Mouse (Mus musculus) limb, embryonic 11.5 days (tissue): Measurements from ENCODE around the gene Heatr6. TPM values are rescaled to one million over a fixed set of nuclear protein-coding genes. Genes with fewer than 3 reads are reported as not detected.

Experiments
- ATAC-seq: fragments of 200-750 bp; cut with Nextera tagmentation; 2 replicates; pipeline ENCODE4 v1.8.0; 2017; ENCODE audit warnings: low read depth; ENCODE audit not compliant: insufficient number of reproducible peaks, low FRiP score, low TSS enrichment
- DNase-seq: peaks from one replicate; pipeline ENCODE4 v3.0.0-alpha.2; 2015; ENCODE audit warnings: low spot score
- H3K27ac ChIP-seq: fragments of 300-500 bp; sonication (generic); replicated peaks from 2 replicates; pipeline ENCODE4 v1.5.1; 2014; ENCODE audit warnings: low read depth, mild to moderate bottlenecking, low read length
- H3K27me3 ChIP-seq: fragments of 300-500 bp; sonication (generic); 2 replicates; pipeline ENCODE4 v1.6.1; 2014; ENCODE audit warnings: mild to moderate bottlenecking, low read length, mixed read lengths; ENCODE audit not compliant: control insufficient read depth, insufficient read depth
- H3K36me3 ChIP-seq: fragments of 300-500 bp; sonication (generic); 2 replicates; pipeline ENCODE4 v1.6.1; 2014; ENCODE audit warnings: mild to moderate bottlenecking, low read length, moderate library complexity, mixed read lengths; ENCODE audit not compliant: control insufficient read depth, insufficient read depth
- H3K4me1 ChIP-seq: fragments of 300-500 bp; sonication (generic); 2 replicates; pipeline ENCODE4 v1.6.1; 2014; ENCODE audit warnings: low read length, mixed read lengths; ENCODE audit not compliant: control insufficient read depth, insufficient read depth
- H3K4me2 ChIP-seq: fragments of 300-500 bp; sonication (generic); 2 replicates; pipeline ENCODE4 v1.6.1; 2014; ENCODE audit warnings: low read depth, mild to moderate bottlenecking, moderate library complexity; ENCODE audit not compliant: severe bottlenecking
- H3K4me3 ChIP-seq: fragments of 300-500 bp; sonication (generic); 2 replicates; pipeline ENCODE4 v1.5.1; 2014; ENCODE audit warnings: low read depth, low read length
- H3K9ac ChIP-seq: fragments of 300-500 bp; sonication (generic); 2 replicates; pipeline ENCODE4 v1.6.1; 2014; ENCODE audit warnings: mild to moderate bottlenecking, low read length
- H3K9me3 ChIP-seq: fragments of 300-500 bp; sonication (generic); 2 replicates; pipeline ENCODE4 v1.6.1; 2016; ENCODE audit warnings: low read length; ENCODE audit not compliant: control insufficient read depth
- WGBS: fragments of 180-500 bp; shearing (Covaris S2); extraction: QIAGEN DNeasy Blood & Tissue Kit; methylation state at CpG from one replicate; pipeline ENCODE4 v1.1.7; 2014; 5-methylcytosine and 5-hydroxymethylcytosine counted together
- polyA plus RNA-seq: library from polyadenylated mRNA; unstranded; fragments of >200 nt; fragmentation: Nextera tagmentation; extraction: Ambion mirVana; gene quantifications from 2 replicates; pipeline ENCODE4 v1.2.1, GENCODE M21; 2014

Gene Heatr6
- polyA plus RNA-seq: 26.9 and 30.5 TPM in 2 replicates

DNA sequence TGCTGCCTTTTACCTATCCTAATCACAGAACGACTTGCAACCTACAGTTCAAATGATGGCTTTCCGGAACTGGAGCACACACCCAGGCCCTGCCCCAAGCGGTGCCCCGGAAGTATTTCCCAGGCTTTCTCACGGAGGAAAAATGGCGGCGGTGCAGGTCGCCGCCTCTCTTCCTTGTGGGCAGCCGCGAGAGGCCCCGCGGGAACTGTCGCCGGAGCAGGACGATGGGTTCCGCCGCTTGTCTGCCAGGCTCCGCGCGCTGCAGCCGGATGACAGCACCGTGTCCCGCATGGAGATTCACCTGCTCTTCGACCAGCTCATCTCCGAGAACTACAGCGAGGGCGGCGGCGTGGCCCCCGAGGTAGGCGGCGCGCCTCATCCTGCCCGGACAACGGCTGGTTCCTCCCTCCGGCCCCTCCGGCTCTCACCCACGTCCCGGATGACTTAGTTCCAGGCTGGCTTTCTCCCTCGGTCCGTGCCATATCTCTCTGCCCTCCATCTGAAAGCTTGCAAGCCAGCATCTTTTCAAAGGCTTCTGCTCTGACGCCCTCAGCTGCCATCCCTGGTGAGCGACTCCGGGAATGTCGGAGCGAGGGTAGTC, at the start of gene Heatr6:
TSS of gene Heatr6 (plus strand) at position 116 of the 601 bp plus-strand sequence.
- DNase-seq: peak; percentile 93
- Histone ChIP-seq H3K4me3 (peak within 1 kb of the TSS; percentile 78), H3K4me1 (peaks cover 6% of the 10 kb centered on the region; the same call in 1 of the 2 replicates), H3K27me3 (no peaks in the 10 kb centered on the region), H3K4me2 (peak within 1 kb of the TSS; percentile 64), H3K9ac (peak within 1 kb of the TSS; percentile 82), H3K36me3 (peaks cover 7% of the 10 kb centered on the region; the same call in 1 of the 2 replicates), H3K9me3 (no peaks in the 10 kb centered on the region), H3K27ac (peak within 1 kb of the TSS; percentile 59; the same call in 1 of the 2 replicates)
- peak; percentile 84 for ATAC-seq
- WGBS: under 1% methylated on average over 47 of the region's 47 CpGs

- no peak for ATAC-seq
These were observed 49.8 kb upstream of the Heatr6 start, which contains the start of gene Wfdc17 for GRCm38 (mm10) chr11:83703705-83704104. Gene Wfdc17 (plus strand): TSS chr11:83703991.

DNA sequence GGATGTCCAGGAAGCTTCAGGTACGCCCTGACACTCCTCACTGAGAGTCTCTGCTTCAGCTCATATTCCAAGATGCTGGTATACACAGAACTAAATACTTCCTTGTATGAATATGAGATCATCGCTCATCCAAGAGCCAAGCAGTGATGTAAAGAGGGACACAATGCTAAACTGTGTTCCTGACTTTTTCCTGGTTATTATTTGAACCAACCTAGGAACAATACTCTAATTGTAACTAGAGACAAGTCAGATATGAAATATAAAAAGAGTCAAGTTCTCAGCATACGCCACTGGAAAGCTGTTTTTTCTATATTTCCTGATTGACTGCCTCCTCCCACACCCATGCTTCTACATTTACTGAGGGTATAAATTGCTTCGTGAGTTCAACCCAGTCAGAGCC, 44.8 kb upstream of the Heatr6 start, which contains the start of gene Wfdc18:
TSS of gene Wfdc18 (plus strand) at position 301 of the 400 bp plus-strand sequence.
- ATAC-seq (no peak), DNase-seq (no peak)
- no peak within 1 kb of the TSS for H3K4me3 ChIP-seq
- WGBS: 81% methylated on average over 4 of the region's 4 CpGs
- no peaks in the 10 kb centered on the region for H3K27me3 ChIP-seq
- H3K9ac ChIP-seq: no peak within 1 kb of the TSS
- no peak within 1 kb of the TSS for H3K4me2 ChIP-seq
- H3K9me3 ChIP-seq: no peaks in the 10 kb centered on the region
- no peaks in the 10 kb centered on the region for H3K4me1 ChIP-seq
- no peaks in the 10 kb centered on the region for H3K36me3 ChIP-seq
- no peak within 1 kb of the TSS for H3K27ac ChIP-seq

More at GRCm38 (mm10) chr11:83703705-83704104, 49.8 kb upstream of the Heatr6 start, which contains the start of gene Wfdc17:
- 25% methylated on average over 1 of the region's 1 CpGs for WGBS
- Histone ChIP-seq H3K9ac (no peak within 1 kb of the TSS), H3K4me2 (no peak within 1 kb of the TSS), H3K9me3 (no peaks in the 10 kb centered on the region), H3K27me3 (no peaks in the 10 kb centered on the region), H3K4me3 (no peak within 1 kb of the TSS), H3K36me3 (no peaks in the 10 kb centered on the region), H3K27ac (no peak within 1 kb of the TSS), H3K4me1 (no peaks in the 10 kb centered on the region)
- no peak for DNase-seq

DNA sequence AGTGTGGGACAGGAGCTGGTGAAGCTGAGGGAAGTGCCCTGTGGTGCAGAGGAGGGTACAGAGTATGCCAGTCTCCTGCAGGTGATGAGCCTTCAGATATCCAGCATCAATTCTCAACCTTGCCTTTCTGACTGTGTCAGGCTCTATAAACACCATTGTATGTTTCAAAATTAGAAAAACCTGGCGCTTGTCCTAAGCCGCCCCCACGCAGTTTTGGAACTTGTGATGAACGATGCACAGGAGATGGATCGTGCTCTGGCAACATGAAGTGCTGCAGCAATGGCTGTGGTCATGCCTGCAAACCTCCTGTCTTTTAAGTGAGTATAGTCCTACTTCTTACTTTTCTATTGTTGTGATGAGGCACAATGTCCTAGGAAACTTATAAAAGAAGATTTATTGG, 43.8 kb upstream of the Heatr6 start:
- Histone ChIP-seq H3K4me1 (no peaks in the 10 kb centered on the region), H3K4me3 (no peak overlapping the region), H3K36me3 (no peaks in the 10 kb centered on the region), H3K27me3 (no peaks in the 10 kb centered on the region), H3K9ac (no peak overlapping the region), H3K4me2 (no peak overlapping the region), H3K9me3 (no peaks in the 10 kb centered on the region), H3K27ac (no peak overlapping the region)
- DNase-seq: no peak
- WGBS: 87% methylated on average over 5 of the region's 5 CpGs
- no peak for ATAC-seq

DNA sequence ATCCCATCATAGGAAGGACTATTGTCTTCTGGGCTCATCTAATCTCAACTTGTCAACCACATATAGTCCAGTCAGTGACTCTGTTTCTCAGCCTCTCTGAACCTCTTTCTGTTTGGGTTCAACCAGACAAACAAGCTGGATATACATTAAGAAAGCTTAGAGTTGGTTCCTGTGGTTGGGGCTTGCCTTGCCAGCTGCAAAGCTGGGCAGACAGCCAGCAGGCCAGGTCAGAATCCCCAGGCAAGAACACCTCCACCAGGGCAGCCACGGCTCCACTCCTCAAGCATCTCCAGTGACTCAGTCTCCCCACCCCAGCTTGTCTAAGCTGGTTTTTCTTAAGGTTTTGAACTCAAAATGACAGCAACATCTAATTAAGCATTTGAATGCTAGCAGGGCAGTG, 40.8 kb upstream of the Heatr6 start:
- H3K27ac ChIP-seq: no peak overlapping the region
- H3K9me3 ChIP-seq: no peaks in the 10 kb centered on the region
- H3K4me1 ChIP-seq: no peaks in the 10 kb centered on the region
- H3K4me3 ChIP-seq: no peak overlapping the region
- DNase-seq (no peak), ATAC-seq (no peak)
- no peak overlapping the region for H3K4me2 ChIP-seq
- H3K27me3 ChIP-seq: no peaks in the 10 kb centered on the region
- H3K9ac ChIP-seq: no peak overlapping the region
- H3K36me3 ChIP-seq: no peaks in the 10 kb centered on the region
- 82% methylated on average over 1 of the region's 1 CpGs for WGBS

DNA sequence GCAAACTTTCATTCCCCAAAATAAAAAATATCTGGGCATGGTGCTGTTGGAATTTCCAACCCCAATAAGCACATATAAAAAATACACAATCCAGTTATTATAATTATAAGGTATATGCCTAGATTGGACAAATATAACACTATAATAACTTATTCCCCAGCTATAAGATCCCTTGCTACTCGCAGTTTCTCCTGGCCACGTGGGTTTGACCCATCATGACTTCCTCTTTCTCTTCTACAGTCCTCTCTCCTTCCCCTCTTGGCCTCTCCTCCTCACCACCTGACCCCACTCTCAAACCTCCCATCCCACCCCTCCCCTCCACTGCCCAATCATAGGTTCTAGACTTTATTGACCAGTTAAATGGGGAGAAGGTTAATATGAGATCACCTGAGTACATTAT, 39.6 kb upstream of the Heatr6 start:
- 82% methylated on average over 2 of the region's 2 CpGs for WGBS

DNA sequence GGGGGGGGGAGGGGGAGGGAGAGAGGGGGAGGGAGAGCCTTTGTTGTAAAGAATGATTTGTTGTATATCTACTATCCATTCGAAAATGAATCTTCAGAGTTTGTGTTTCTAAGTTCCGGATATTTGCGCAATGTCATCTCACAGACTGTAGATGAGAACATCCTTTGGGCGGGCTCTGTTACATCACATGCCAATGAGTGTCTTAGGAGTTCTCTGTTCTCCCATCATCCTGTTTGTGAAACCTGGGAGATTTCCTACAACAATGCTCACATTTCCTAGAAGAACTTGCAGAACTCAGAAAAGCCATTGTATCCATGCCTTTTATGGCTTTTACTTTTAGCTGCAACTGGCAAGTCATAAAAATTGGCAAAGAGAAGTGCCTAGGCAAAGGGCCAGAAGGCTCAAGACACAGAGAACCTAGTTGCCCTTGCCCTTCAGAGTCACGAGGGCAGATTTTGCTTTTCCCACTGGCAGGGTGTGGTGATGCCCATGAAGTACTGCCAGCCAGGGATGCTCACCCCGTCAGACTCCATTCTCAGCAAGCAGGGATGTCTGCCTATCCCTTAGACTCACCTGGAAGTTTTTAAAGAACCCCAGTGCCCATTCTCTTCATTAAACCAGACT, 36.3 kb upstream of the Heatr6 start:
- H3K4me2 ChIP-seq: no peak overlapping the region
- H3K4me1 ChIP-seq: no peaks in the 10 kb centered on the region
- H3K4me3 ChIP-seq: no peak overlapping the region
- WGBS: 89% methylated on average over 6 of the region's 6 CpGs
- H3K9ac ChIP-seq: no peak overlapping the region
- H3K36me3 ChIP-seq: no peaks in the 10 kb centered on the region
- H3K9me3 ChIP-seq: no peaks in the 10 kb centered on the region
- no peaks in the 10 kb centered on the region for H3K27me3 ChIP-seq
- ATAC-seq: no peak
- no peak for DNase-seq
- no peak overlapping the region for H3K27ac ChIP-seq

More for the DNA sequence above, 39.6 kb upstream of the Heatr6 start:
- ATAC-seq: no peak
- no peak for DNase-seq
- Histone ChIP-seq H3K27me3 (no peaks in the 10 kb centered on the region), H3K4me2 (no peak overlapping the region), H3K4me1 (no peaks in the 10 kb centered on the region), H3K27ac (no peak overlapping the region), H3K36me3 (no peaks in the 10 kb centered on the region), H3K9me3 (no peaks in the 10 kb centered on the region), H3K9ac (no peak overlapping the region), H3K4me3 (no peak overlapping the region)

DNA sequence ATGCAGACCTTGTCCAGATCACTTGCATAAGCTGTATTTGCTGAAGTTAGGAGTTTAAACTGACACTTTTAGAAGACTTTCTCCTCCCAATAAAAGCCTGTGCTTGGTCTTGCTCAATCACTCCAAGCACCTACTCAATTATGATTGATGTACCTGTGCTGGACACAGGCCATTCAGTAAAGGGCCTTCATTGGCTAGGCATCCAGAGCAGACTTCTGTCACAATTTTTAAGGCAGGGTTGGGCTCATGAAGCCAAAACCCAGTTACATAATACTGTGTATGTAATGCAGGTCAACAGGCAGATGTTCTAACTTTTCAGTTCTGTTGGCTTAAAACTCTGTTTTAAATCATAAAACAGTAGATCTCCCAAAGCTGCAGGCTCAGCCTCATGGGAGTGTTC, 32.7 kb upstream of the Heatr6 start:
- DNase-seq (no peak), ATAC-seq (no peak)
- H3K4me1 ChIP-seq: no peaks in the 10 kb centered on the region
- H3K27ac ChIP-seq: no peak overlapping the region
- no peak overlapping the region for H3K4me2 ChIP-seq
- H3K9me3 ChIP-seq: no peaks in the 10 kb centered on the region
- H3K9ac ChIP-seq: no peak overlapping the region
- no peaks in the 10 kb centered on the region for H3K27me3 ChIP-seq
- H3K4me3 ChIP-seq: no peak overlapping the region
- no peaks in the 10 kb centered on the region for H3K36me3 ChIP-seq
